Mouse (Mus musculus): ENCODE data around the gene 4930579G24Rik.

The 4930579G24Rik gene

DNA sequence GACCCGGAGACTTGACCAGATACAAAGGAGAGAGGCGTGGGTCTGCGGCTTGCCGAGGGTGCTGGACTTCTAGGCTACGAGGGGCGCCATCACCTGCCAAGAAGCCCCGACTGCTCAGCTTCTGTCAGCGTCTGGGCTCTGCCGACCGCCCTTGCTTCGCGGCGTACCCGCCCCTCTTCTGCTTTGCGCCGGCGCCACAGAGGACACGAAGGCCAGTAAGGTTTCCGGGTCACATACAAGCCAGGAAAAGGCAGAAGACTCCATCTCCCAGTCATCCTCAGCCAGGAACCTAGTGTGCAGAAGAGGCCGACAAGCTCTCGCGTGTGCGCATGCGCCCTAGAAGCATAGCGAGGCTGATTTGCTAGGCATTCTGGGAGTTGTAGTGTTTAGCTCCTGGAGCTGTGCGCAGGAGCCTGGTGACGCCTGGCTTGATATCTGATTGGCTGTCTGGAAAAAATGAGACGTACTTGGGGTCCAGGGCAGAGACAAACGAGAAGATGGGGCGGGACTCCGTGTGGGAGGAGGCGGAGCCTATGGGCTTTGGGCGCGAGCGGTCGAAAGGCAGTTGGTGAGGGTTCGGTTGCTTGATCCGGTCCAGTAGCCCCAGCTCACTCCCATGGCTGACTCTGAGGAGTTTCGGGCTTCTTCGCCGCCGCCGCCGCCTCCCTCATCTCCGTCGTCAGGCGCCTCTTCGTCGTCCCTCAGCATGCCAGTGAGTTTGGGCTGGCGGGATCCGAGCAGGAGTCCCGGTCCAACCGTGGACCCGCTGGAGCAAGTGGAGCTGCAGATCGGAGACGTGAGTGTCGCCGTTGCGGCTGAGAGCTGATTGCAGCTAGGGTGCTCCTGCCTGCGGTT, at the start of gene 4930579G24Rik:
Gene 4930579G24Rik, plus strand, starts transcription at position 519 of the 855 bp plus-strand sequence.
- DNase-seq (ENCODE audit: low read depth, low spot score): peak; percentile 100

DNA sequence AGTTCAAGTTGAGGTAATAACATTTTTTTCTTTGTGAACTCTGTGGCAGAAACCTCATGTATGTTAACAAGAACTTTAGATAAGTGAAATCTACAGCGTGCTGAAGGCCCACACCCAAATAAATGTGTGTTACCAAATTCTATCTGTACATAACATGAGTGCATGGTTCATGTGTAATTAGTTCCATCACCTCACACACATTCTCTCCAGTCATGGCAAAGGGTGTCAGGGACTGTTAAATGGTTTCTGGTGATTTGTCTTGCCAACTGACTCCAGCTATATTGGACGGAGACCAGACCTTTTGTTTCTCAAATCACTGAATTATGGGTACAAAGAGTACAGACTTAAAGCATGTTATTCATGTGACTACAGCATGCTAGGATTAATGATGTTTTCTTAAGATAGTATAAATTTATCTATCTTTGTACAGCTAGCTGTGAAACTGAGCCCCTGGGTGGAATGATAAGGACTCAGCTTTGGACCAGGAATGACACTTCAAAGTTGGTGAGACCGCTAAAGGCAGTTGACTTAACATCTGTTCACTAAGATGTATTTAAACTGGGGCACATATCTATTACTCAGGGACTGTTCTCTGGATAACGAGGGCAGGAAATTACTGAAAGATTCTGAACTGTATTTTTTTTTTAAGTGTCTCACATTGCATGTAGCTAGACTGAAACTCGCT, 48.8 kb upstream of the 4930579G24Rik start:
- no peak for DNase-seq (ENCODE audit: low read depth, low spot score)

DNA sequence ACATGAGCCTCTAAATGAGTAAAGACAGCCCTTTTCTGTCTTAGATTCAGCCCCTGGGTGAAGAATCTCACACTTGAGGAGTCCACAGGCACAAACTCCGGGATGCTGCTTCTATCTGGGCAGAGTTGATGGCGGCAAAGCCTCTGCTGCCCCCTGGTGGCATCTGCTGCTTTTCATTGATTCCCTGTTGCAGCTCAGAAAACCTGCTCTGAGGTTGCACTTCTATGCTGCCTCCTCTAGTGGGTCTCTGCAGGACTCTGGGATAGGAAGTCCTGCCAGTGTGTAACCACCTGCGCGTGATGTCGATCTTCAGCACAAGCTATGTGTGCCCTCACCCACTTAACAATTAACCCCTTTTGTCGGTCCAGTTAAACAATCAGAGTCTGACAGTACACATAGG, 42.1 kb upstream of the 4930579G24Rik start:
- peak; percentile 98 for DNase-seq (ENCODE audit: low read depth, low spot score)

GRCm38 (mm10) chr3:79589671-79590070, 39.2 kb upstream of the 4930579G24Rik start:
- DNase-seq (ENCODE audit: low read depth, low spot score): no peak

DNA sequence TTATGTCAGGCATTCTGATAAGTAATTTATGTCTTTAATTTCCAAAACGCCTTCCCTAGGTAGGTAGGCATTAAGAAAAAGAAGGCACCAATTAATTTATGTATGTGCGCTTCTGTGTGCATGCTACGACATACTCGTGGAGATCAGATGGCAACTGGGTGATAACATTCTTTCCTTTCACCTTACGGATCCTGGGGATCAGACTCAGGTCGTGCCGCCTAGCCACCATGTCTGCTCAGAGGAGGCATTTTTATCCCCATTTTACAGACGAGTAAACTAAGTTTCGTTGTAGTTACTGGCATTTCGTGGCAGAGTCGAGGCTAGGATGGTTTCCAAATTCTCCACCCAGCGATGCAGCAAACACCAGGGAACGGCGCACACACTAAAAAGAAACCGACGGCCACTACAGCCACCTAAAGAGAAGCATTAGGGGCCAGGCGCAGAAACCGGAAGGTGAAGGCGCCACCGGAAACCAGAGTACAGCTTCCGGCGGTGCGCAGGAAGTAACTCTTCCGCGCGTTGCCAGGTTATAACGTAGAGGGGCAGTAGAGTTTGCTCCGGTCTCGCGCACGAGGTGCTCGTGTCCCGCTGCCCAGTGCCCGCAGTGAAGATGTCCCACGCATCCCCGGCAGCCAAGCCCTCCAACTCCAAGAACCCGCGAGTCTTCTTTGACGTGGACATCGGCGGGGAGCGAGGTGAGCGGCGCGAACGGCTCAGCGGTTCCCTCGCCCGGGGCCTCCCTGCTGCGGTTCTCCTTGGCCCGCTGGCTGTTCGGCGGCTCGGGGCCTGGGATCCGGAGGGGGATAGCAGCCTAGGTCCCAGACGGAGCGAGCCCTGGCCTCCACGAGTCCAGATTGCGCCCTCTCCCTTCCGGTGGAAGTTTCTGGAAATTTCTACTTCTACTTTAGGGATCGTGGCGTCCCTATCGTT, 37.8 kb upstream of the 4930579G24Rik start, which contains the start of gene Ppid:
Gene Ppid, plus strand, starts transcription at position 480 of the 930 bp plus-strand sequence.
- peak; percentile 92 for DNase-seq (ENCODE audit: low read depth, low spot score)

- DNase-seq (ENCODE audit: low read depth, low spot score): no peak
Measured at GRCm38 (mm10) chr3:79591793-79592471, 36.9 kb upstream of the 4930579G24Rik start.

GRCm38 (mm10) chr3:79595468-79595867, 33.4 kb upstream of the 4930579G24Rik start:
- DNase-seq (ENCODE audit: low read depth, low spot score): no peak

GRCm38 (mm10) chr3:79609886-79610285, 19.0 kb upstream of the 4930579G24Rik start:
- no peak for DNase-seq (ENCODE audit: low read depth, low spot score)

DNA sequence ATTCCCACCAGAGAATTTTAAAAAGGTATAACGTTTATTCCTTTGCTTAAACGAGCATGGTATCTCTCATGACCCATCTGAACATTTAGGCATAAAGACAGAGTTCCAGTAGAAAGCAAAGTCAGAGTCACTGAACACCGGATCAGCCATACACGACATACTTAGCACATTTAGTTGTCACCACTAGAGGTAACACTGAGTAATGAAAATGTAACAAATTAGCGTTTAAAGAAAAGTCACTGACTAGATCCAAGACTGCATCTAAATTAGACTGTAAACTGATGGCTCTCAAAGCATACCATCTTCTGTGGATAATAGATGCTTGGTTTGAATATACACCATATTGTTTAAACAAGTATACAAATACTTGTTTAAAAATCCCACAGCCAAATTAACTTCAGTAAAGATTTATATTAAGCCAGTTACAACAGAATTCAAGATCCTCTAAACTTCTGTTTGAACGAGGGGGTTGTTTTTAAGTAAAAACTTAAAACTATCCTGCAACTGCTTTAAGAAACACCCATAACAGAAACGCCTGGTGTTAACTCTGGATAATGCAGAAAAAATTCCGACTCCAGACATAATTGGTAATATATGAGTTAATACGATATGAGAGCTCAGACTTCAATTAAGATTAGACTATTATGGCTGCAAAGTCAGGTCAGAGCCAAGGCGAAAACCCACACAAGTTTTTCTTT, 1.2 kb upstream of the 4930579G24Rik start:
- DNase-seq (ENCODE audit: low read depth, low spot score): peak; percentile 48

- no peak for DNase-seq (ENCODE audit: low read depth, low spot score)
Measured at GRCm38 (mm10) chr3:79628182-79628560, 708 bp upstream of the 4930579G24Rik start.

- DNase-seq (ENCODE audit: low read depth, low spot score): peak; percentile 94
Measured at GRCm38 (mm10) chr3:79629416-79629730, 494 bp downstream of the 4930579G24Rik start, which contains the start of gene Etfdh. Etfdh (minus strand) TSS chr3:79629500.

- DNase-seq (ENCODE audit: low read depth, low spot score): no peak
Measured at GRCm38 (mm10) chr3:79652129-79652528, 23.2 kb downstream of the 4930579G24Rik start.

- DNase-seq (ENCODE audit: low read depth, low spot score): no peak
Measured at GRCm38 (mm10) chr3:79656682-79657081, 27.8 kb downstream of the 4930579G24Rik start.

- peak; percentile 76 for DNase-seq (ENCODE audit: low read depth, low spot score)
Measured at GRCm38 (mm10) chr3:79664787-79665408, 36.0 kb downstream of the 4930579G24Rik start.

GRCm38 (mm10) chr3:79670556-79670955, 41.7 kb downstream of the 4930579G24Rik start:
- DNase-seq (ENCODE audit: low read depth, low spot score): no peak

DNA sequence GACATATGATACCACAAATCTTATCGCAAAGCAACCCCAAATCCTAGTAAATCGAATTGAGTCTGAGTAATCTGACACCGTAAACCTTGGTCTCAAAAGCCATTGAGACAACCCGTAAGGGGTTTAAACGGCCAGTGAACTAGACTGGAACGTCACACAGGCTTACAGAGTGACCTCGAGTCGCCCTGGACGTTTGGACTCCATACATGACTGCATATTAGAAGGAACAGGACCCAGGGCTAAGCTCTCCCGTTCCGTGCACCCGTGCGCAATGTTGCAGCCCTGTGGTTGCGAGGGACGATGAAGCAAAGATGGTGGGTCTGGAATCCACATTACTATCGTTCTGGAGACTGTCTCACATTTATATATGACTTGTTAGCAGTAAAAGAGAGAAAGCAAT, 43.3 kb downstream of the 4930579G24Rik start:
- DNase-seq (ENCODE audit: low read depth, low spot score): no peak

DNA sequence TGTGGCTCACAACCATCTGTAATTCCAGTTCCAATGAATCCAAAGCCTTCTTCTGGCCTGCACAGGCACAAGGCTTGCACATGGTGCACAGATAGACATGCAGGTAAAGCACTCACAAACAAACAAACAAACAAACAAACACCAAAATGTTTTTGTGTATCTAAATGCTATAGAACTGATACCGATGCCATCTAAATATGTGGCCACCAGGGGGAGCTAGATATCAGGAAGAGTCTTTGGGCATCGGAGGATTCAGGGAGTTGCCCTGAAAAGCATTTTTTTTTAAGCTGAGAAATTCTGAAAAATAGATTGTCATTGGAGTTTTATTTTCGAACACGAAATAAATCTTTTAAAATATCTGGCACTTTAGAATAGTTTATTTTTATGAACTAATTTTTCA, 44.2 kb downstream of the 4930579G24Rik start:
- peak; percentile 88 for DNase-seq (ENCODE audit: low read depth, low spot score)

DNA sequence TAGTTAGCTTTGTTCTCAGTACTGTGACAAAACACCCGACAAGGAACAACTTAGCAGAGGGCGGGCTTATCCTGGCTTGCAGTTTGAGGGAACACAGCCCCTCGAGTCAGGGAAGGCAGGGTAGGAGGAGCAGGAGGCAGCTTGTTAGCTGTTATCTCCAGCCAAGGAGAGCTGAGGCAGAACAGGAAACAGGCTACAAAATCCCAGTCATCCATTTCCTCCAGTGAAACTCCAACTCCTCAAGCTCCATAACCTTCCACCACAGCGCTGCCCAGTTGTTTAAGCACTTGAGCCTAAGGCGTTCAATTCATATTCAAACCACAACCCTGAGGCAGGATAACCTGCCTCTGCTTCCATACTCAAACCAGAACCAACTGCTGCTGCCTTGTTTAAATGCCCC, 45.8 kb downstream of the 4930579G24Rik start:
- DNase-seq (ENCODE audit: low read depth, low spot score): no peak

- no peak for DNase-seq (ENCODE audit: low read depth, low spot score)
Measured at GRCm38 (mm10) chr3:79676411-79676810, 47.5 kb downstream of the 4930579G24Rik start.
